Mouse (Mus musculus): ENCODE data around the gene Hist1h4k.

DNA sequence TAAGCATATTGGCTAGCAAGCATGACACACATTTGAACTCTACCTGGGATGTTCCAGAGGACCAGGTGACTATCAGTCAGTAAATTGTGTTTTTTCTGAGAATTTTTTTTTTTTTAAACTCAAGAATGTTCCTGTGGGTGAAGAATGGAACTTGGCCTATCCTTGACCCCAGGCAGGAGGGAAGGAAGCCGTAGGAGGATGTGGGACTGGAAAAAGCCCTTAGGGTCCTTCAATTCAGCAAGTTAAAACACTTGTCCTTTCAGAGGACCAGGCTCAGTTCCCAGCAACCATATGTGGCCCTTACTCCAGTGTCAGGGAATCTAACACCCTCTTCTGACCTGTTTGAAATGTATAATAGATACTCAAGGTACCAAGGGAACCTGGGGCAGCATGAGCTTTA, 20.8 kb downstream of the Hist1h4k start:
- TF ChIP-seq CTCF (IDR thresholded peaks at IDR 0.05; ENCODE audit: low read depth) (no peak), EP300 (IDR thresholded peaks at IDR 0.05; ENCODE audit: low read depth) (no peak)
